Mouse (Mus musculus) limb, embryonic 11.5 days (tissue): ENCODE data around the gene Mitd1. TPM values are rescaled to one million over a fixed set of nuclear protein-coding genes. Genes with fewer than 3 reads are reported as not detected.

ENCODE experiments used
- ATAC-seq: fragments of 200-750 bp; cut with Nextera tagmentation; 2 replicates; pipeline ENCODE4 v1.8.0; 2017; ENCODE audit warnings: low read depth; ENCODE audit not compliant: insufficient number of reproducible peaks, low FRiP score, low TSS enrichment
- DNase-seq: peaks from one replicate; pipeline ENCODE4 v3.0.0-alpha.2; 2015; ENCODE audit warnings: low spot score
- H3K27ac ChIP-seq: fragments of 300-500 bp; sonication (generic); replicated peaks from 2 replicates; pipeline ENCODE4 v1.5.1; 2014; ENCODE audit warnings: low read depth, mild to moderate bottlenecking, low read length
- H3K27me3 ChIP-seq: fragments of 300-500 bp; sonication (generic); 2 replicates; pipeline ENCODE4 v1.6.1; 2014; ENCODE audit warnings: mild to moderate bottlenecking, low read length, mixed read lengths; ENCODE audit not compliant: control insufficient read depth, insufficient read depth
- H3K36me3 ChIP-seq: fragments of 300-500 bp; sonication (generic); 2 replicates; pipeline ENCODE4 v1.6.1; 2014; ENCODE audit warnings: mild to moderate bottlenecking, low read length, moderate library complexity, mixed read lengths; ENCODE audit not compliant: control insufficient read depth, insufficient read depth
- H3K4me1 ChIP-seq: fragments of 300-500 bp; sonication (generic); 2 replicates; pipeline ENCODE4 v1.6.1; 2014; ENCODE audit warnings: low read length, mixed read lengths; ENCODE audit not compliant: control insufficient read depth, insufficient read depth
- H3K4me2 ChIP-seq: fragments of 300-500 bp; sonication (generic); 2 replicates; pipeline ENCODE4 v1.6.1; 2014; ENCODE audit warnings: low read depth, mild to moderate bottlenecking, moderate library complexity; ENCODE audit not compliant: severe bottlenecking
- H3K4me3 ChIP-seq: fragments of 300-500 bp; sonication (generic); 2 replicates; pipeline ENCODE4 v1.5.1; 2014; ENCODE audit warnings: low read depth, low read length
- H3K9ac ChIP-seq: fragments of 300-500 bp; sonication (generic); 2 replicates; pipeline ENCODE4 v1.6.1; 2014; ENCODE audit warnings: mild to moderate bottlenecking, low read length
- H3K9me3 ChIP-seq: fragments of 300-500 bp; sonication (generic); 2 replicates; pipeline ENCODE4 v1.6.1; 2016; ENCODE audit warnings: low read length; ENCODE audit not compliant: control insufficient read depth
- WGBS: fragments of 180-500 bp; shearing (Covaris S2); extraction: QIAGEN DNeasy Blood & Tissue Kit; methylation state at CpG from one replicate; pipeline ENCODE4 v1.1.7; 2014; 5-methylcytosine and 5-hydroxymethylcytosine counted together
- polyA plus RNA-seq: library from polyadenylated mRNA; unstranded; fragments of >200 nt; fragmentation: Nextera tagmentation; extraction: Ambion mirVana; gene quantifications from 2 replicates; pipeline ENCODE4 v1.2.1, GENCODE M21; 2014

Mitd1 gene
- polyA plus RNA-seq, 1 experiment from 2014 or later, result 30.7 TPM

DNA sequence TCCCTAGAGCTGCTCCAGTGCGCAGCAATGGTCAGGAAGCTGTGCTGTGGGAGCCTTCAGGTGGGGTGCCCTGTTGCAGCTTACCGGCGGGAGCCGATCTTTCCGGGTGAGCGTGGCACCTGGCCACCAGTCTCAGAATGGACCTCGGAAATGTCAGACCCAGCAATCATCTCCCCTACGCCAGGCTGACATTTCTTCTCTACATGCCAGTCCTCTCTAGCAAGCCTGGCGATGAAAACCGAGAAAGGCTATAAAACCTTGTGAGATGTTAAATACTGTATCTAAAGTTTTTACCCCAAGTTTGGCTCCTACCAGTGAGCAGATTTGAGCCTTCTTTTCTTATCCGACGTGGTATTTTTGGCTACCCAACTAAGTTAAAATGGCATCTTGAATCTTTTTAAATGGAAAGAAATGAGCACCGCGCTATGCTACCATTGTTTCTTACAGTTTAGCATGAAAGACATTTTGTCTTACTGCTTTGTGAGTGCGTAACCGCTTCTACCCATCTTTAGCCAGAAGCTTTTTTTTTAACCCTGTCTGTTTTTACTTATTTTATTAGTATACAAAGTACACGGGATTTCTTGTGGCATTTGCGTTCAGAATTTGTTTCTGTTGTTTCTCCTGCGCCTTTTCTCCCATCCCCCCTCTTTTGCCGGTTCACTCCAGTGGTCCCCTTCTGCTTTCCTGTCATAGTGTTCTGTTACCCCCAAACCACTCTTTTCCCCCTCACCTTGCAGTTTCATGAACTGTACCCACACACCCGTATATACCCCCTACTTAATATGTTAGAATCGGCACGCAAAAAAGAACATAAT is 24.6 kb downstream of the Mitd1 start:
- H3K9me3 ChIP-seq, result no peaks in the 10 kb centered on the region
- no peak overlapping the region for H3K27ac ChIP-seq
- 11% methylated on average over 23 of the region's 23 CpGs for WGBS
- H3K9ac ChIP-seq, result peak overlapping the region; percentile 56; the same call in 1 of the 2 replicates
- no peak for ATAC-seq
- no peaks in the 10 kb centered on the region for H3K27me3 ChIP-seq
- peak overlapping the region; percentile 59 for H3K4me3 ChIP-seq
- H3K36me3 ChIP-seq, result no peaks in the 10 kb centered on the region
- H3K4me1 ChIP-seq, result no peaks in the 10 kb centered on the region
- DNase-seq, result no peak
- peak overlapping the region; percentile 65 for H3K4me2 ChIP-seq

DNA sequence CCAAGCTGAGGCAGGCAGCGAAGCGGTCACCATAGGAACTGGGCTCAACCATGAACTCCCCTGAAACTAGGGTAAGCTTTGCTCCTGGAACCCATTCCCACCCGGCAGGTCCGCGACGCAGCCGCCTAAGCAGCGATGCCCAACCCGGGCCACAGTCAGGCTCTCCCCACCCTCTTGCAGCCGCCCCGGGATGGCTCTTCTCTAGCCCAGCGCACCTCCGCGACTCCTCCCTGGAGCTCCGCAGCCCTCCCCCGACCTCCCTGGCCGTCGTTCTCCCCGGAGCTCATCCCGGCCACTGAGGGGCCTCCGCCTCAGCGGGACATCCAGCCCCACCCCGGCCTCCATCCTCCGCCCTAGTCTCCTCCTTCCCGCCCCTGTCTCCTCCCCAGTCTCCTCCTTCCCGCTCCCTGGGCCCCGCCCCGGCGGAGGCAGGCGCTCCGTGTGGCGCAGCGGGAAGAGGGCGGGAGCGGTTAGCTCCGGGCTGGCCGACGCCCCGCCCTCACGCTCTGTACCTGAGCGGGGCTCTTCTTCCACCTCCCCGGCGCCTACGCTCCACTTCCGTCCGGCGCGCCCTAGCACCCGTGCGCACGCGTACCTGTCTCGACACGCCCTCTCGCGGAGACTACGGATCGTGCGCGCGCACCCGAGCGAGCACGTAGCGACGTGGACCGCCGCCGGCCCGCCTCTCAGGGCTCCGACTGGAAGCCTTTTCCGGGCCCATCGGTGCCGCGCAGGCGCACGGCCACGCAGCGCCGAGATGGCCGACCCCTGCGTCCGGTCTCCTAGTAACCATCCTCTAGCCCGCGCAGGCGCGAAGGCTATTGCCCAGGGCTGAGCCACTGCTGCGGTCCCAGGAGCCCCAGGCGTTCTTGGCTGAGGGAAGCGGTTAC is 25.5 kb downstream of the Mitd1 start:
- DNase-seq (peak; percentile 99), ATAC-seq (peak; percentile 99)
- no peaks in the 10 kb centered on the region for H3K27me3 ChIP-seq
- no peaks in the 10 kb centered on the region for H3K4me1 ChIP-seq
- no peaks in the 10 kb centered on the region for H3K9me3 ChIP-seq
- WGBS, result under 1% methylated on average over 89 of the region's 90 CpGs
- H3K9ac ChIP-seq, result peak overlapping the region; percentile 68
- H3K27ac ChIP-seq, result peak overlapping the region; percentile 75; the same call in 1 of the 2 replicates
- no peaks in the 10 kb centered on the region for H3K36me3 ChIP-seq
- peak overlapping the region; percentile 69 for H3K4me2 ChIP-seq
- peak overlapping the region; percentile 59 for H3K4me3 ChIP-seq

DNA sequence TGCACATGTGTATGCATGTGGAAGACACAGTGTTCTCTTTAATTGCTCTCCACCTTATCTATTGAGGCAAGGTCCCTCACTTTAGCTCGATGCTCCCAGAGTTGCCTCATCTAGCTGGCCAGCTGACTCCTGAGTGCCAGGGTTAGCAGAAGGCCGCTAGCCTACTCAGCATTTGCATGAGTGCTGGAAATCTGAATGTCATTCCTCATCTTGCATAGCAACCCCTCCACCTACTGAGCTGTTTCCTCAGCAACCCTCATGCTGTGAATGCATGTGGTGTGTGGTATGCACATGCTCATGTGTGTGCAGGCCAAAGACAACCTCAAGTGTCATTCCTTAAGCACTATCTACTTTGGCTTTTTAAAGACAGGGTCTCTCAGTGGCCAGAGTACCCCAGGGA is 39.5 kb downstream of the Mitd1 start:
- Histone ChIP-seq H3K27ac (no peak overlapping the region), H3K9me3 (no peaks in the 10 kb centered on the region), H3K4me1 (no peaks in the 10 kb centered on the region), H3K36me3 (no peaks in the 10 kb centered on the region), H3K27me3 (no peaks in the 10 kb centered on the region), H3K4me2 (no peak overlapping the region), H3K9ac (no peak overlapping the region), H3K4me3 (no peak overlapping the region)
- WGBS, result 74% methylated on average over 2 of the region's 2 CpGs
- no peak for ATAC-seq
- no peak for DNase-seq

DNA sequence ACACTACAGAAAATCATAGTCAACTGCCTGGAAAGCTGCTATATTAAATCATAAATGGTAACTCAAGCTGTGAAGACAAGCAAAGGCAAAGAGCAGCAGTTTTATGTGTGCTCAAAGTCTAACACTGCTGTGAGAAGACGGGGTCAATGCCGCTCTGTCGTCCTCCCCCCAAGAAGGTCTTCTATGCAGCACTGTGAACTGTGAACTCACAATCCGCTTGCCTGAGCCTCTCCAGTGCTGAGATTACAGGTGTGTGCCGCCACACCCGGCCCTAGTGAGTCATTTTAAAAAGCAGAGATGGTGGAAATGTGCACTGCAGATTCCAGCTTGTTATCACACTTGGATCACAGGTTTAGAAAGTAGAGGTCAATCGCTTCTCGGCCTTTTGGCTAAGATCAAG is 43.3 kb downstream of the Mitd1 start:
- H3K9ac ChIP-seq, result no peak overlapping the region
- 83% methylated on average over 8 of the region's 8 CpGs for WGBS
- no peak for ATAC-seq
- no peaks in the 10 kb centered on the region for H3K9me3 ChIP-seq
- no peak overlapping the region for H3K4me2 ChIP-seq
- DNase-seq, result no peak
- no peaks in the 10 kb centered on the region for H3K27me3 ChIP-seq
- H3K36me3 ChIP-seq, result no peaks in the 10 kb centered on the region
- H3K27ac ChIP-seq, result no peak overlapping the region
- H3K4me1 ChIP-seq, result no peaks in the 10 kb centered on the region
- no peak overlapping the region for H3K4me3 ChIP-seq

DNA sequence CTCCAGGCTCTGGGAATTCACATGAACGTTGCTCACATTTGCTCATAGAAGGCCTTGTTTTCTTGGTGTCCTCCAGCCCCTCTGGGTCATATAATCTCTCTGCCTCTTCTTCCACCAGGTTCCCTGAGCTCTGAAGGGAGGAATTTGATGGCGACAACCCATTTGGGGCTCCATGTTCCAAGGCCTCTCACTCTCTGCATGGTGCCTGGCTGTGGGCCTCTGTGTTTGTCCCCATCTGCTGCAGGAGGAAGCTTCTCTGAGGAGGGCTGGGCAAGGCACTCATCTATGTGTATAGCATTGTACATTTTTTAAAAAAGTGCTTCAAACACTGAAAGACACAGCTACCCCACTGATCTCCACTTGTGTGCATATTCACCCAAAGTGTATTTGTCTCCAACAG is 58.5 kb downstream of the Mitd1 start:
- H3K4me3 ChIP-seq, result no peak overlapping the region
- H3K9ac ChIP-seq, result no peak overlapping the region
- H3K4me1 ChIP-seq, result no peaks in the 10 kb centered on the region
- H3K27me3 ChIP-seq, result no peaks in the 10 kb centered on the region
- H3K27ac ChIP-seq, result no peak overlapping the region
- H3K9me3 ChIP-seq, result no peaks in the 10 kb centered on the region
- DNase-seq, result no peak
- no peak overlapping the region for H3K4me2 ChIP-seq
- no peaks in the 10 kb centered on the region for H3K36me3 ChIP-seq
- ATAC-seq, result no peak
- 55% methylated on average over 2 of the region's 2 CpGs for WGBS

Other genes with a start within 250 kb of the Mitd1 start
- gene 2010300C02Rik, start 170.3 kb downstream of the Mitd1 start, polyA plus RNA-seq, result 0.87 and 0.89 TPM in 2 replicates
- gene Tsga10, start 24.0 kb downstream of the Mitd1 start, polyA plus RNA-seq, result 7.2 and 8.4 TPM in 2 replicates
- gene Lipt1, start 18.7 kb downstream of the Mitd1 start, polyA plus RNA-seq, result 6.4 and 8.7 TPM in 2 replicates
- 240 and 248 TPM in 2 replicates for gene Mrpl30, start 66 bp upstream of the Mitd1 start, polyA plus RNA-seq
- gene Lyg2, start 26.1 kb upstream of the Mitd1 start, polyA plus RNA-seq, result not detected in 2 replicates
- gene Lyg1, start 67.3 kb upstream of the Mitd1 start, polyA plus RNA-seq, result not detected in 2 replicates
- 136 and 146 TPM in 2 replicates for gene Txndc9, start 107.5 kb upstream of the Mitd1 start, polyA plus RNA-seq
- 32.1 and 33.8 TPM in 2 replicates for gene Eif5b, start 107.6 kb upstream of the Mitd1 start, polyA plus RNA-seq
- gene Rev1, start 239.4 kb upstream of the Mitd1 start, polyA plus RNA-seq, result 31.7 and 36.1 TPM in 2 replicates